Mouse (Mus musculus) heart, embryonic 11.5 days (tissue): ENCODE results near the gene Gm6583. TPM values are rescaled to one million over a fixed set of nuclear protein-coding genes. Genes with fewer than 3 reads are reported as not detected.
A peak's percentile ranks its signal among the peaks of the same experiment; 100 is the strongest.

Experiments used
- ATAC-seq: fragments of 200-750 bp; cut with Nextera tagmentation; replicated peaks from 2 replicates; pipeline ENCODE4 v1.8.0; 2017; ENCODE audit warnings: moderate library complexity; ENCODE audit not compliant: insufficient number of reproducible peaks, low FRiP score, low TSS enrichment
- H3K27ac ChIP-seq: fragments of 300-500 bp; sonication (generic); 2 replicates; pipeline ENCODE4 v1.5.1; 2014; ENCODE audit warnings: mild to moderate bottlenecking, low read depth, low read length
- H3K27me3 ChIP-seq: fragments of 300-500 bp; sonication (generic); 2 replicates; pipeline ENCODE4 v1.6.1; 2014; ENCODE audit warnings: mild to moderate bottlenecking, low read length, mixed read lengths; ENCODE audit not compliant: control insufficient read depth, insufficient read depth
- H3K36me3 ChIP-seq: fragments of 300-500 bp; sonication (generic); 2 replicates; pipeline ENCODE4 v1.6.1; 2014; ENCODE audit warnings: mild to moderate bottlenecking, low read length, moderate library complexity, mixed read lengths; ENCODE audit not compliant: control insufficient read depth, insufficient read depth
- H3K4me1 ChIP-seq: fragments of 300-500 bp; sonication (generic); 2 replicates; pipeline ENCODE4 v1.6.1; 2014; ENCODE audit warnings: low read length; ENCODE audit not compliant: control insufficient read depth, insufficient read depth
- H3K4me2 ChIP-seq: fragments of 300-500 bp; sonication (generic); 2 replicates; pipeline ENCODE4 v1.6.1; 2014; ENCODE audit warnings: mild to moderate bottlenecking, moderate library complexity
- H3K4me3 ChIP-seq: fragments of 300-500 bp; sonication (generic); 2 replicates; pipeline ENCODE4 v1.5.1; 2014; ENCODE audit warnings: low read depth, low read length
- H3K9ac ChIP-seq: fragments of 300-500 bp; sonication (generic); 2 replicates; pipeline ENCODE4 v1.6.1; 2014; ENCODE audit warnings: mild to moderate bottlenecking, low read depth, low read length, moderate library complexity
- H3K9me3 ChIP-seq: fragments of 300-500 bp; sonication (generic); replicated peaks from 2 replicates; pipeline ENCODE4 v1.6.1; 2016; ENCODE audit warnings: low read length; ENCODE audit not compliant: control insufficient read depth
- WGBS: fragments of 180-500 bp; shearing (Covaris S2); extraction: QIAGEN DNeasy Blood & Tissue Kit; methylation state at CpG from one replicate; pipeline ENCODE4 v1.1.7; 2014; ENCODE audit not compliant: insufficient replicate concordance; 5-methylcytosine and 5-hydroxymethylcytosine counted together
- polyA plus RNA-seq: library from polyadenylated mRNA; unstranded; fragments of >200 nt; fragmentation: Nextera tagmentation; extraction: Ambion mirVana; gene quantifications from 2 replicates; pipeline ENCODE4 v1.2.1, GENCODE M21; 2014

Gm6583 gene
- polyA plus RNA-seq, 1 experiment from 2014 or later, result 0.40 TPM

DNA sequence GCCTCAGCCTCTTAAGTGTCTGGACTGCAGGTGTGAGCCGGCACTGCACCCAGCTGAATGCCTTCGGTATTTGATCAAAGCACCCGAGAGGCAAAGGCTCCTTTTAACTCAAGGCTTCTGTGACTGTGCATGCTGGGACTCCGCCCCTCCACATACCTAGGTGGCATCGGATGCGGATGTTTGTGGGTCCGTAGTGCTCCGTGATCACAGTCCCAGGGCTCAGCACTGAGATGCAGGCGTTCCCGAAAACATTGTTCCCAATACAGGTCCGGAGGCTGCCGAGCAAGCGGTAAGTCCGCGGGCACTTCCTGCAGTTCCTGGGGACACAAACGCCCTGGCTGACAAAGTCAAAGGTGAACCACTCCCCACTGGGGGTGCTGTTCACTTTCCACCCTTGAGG is 35.2 kb upstream of the Gm6583 start:
- no peak overlapping the region for H3K4me3 ChIP-seq
- no peaks in the 10 kb centered on the region for H3K9me3 ChIP-seq
- H3K9ac ChIP-seq, result no peak overlapping the region
- H3K4me2 ChIP-seq, result no peak overlapping the region
- WGBS, result 32% methylated on average over 16 of the region's 16 CpGs
- H3K27me3 ChIP-seq, result peaks cover 69% of the 10 kb centered on the region
- no peak overlapping the region for H3K27ac ChIP-seq
- ATAC-seq, result no peak
- H3K4me1 ChIP-seq, result no peaks in the 10 kb centered on the region
- H3K36me3 ChIP-seq, result no peaks in the 10 kb centered on the region

DNA sequence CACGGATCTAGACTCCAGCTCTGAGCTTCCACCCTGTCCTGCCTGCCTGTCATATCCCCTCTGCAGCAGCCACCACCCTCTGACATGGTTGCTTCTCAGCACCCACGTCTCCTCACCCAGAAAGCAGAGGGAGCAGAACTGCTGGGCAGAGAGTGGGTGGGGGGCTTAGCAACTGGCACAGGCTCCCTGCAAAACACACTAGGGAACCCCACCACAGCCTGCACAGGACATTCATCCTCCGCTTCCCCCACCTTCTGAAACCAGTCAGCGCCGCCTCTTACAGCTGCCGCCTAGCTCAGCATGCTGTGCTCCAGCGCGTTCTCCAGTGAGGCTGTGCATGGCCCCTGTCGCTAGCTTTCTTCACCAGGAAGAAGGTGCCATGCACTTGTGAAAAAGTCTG is 33.5 kb upstream of the Gm6583 start:
- Histone ChIP-seq H3K4me1 (no peaks in the 10 kb centered on the region), H3K9ac (no peak overlapping the region), H3K36me3 (no peaks in the 10 kb centered on the region), H3K4me3 (no peak overlapping the region), H3K27ac (no peak overlapping the region), H3K9me3 (no peaks in the 10 kb centered on the region), H3K4me2 (no peak overlapping the region), H3K27me3 (peaks cover 53% of the 10 kb centered on the region)
- ATAC-seq, result no peak
- 75% methylated on average over 9 of the region's 9 CpGs for WGBS

DNA sequence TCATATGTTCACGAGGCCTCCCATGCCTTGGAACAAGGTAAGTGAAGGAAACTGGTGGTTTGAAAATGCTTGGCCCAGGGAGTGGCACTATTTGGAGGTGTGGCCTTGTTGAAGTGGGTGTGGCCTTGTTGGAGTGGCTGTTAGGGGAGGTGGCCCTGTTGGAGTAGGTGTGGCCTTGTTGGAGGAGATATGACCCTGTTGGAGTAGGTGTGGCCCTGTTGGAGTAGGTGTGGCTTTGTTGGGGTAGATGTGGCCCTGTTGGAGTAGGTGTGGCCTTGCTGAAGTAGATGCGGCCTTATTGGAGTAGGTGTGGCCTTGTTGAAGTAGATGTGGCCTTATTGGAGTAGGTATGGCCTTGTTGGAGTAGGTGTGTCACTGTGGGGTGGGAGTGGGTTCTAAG is 30.1 kb upstream of the Gm6583 start:
- H3K4me2 ChIP-seq, result no peak overlapping the region
- H3K4me3 ChIP-seq, result no peak overlapping the region
- 0 out of 2 replicates have a peak, but pooled peaks cover 3% of the 10 kb centered on the region for H3K4me1 ChIP-seq
- peak; percentile 79 for ATAC-seq
- 60% methylated on average over 2 of the region's 2 CpGs for WGBS
- H3K27ac ChIP-seq, result no peak overlapping the region
- H3K27me3 ChIP-seq, result peaks cover 19% of the 10 kb centered on the region
- H3K36me3 ChIP-seq, result no peaks in the 10 kb centered on the region
- no peaks in the 10 kb centered on the region for H3K9me3 ChIP-seq
- no peak overlapping the region for H3K9ac ChIP-seq

DNA sequence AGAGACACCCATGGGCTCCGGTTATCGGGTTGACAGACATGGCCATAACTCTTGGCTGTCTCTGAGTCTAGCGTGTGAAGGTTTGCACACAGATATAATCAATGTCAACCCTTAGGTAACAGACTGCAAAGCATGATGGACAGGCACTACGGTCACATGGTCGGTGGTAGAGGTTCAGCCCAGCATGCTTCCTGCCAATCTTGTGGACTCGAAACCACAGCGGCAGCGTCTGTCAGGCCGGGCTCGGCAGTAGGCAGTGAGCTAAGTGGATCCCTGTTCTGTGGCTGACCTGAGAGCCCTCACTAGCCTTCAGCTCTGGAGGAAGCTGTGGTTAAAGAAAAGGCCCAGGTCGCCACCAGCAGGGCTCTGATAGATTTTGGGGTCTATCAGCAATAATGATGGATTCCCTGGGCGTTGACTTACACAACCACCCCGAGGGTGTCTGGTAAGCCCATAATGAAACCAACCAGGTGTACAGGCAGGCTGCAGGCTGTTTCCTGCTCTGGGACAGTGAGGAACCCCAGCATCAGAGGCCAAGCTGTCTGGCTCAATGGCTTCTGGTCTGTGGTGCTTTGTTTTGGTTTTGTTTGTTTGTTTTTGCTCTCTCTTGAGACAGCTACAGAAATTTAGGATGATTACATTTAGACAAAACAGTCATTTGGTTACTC is 29.1 kb upstream of the Gm6583 start:
- Histone ChIP-seq H3K4me1 (0 out of 2 replicates have a peak, but pooled peaks cover 3% of the 10 kb centered on the region), H3K27ac (no peak overlapping the region), H3K9ac (no peak overlapping the region), H3K4me2 (no peak overlapping the region), H3K9me3 (no peaks in the 10 kb centered on the region), H3K27me3 (peaks cover 12% of the 10 kb centered on the region), H3K4me3 (no peak overlapping the region), H3K36me3 (no peaks in the 10 kb centered on the region)
- 83% methylated on average over 13 of the region's 13 CpGs for WGBS
- ATAC-seq, result no peak

DNA sequence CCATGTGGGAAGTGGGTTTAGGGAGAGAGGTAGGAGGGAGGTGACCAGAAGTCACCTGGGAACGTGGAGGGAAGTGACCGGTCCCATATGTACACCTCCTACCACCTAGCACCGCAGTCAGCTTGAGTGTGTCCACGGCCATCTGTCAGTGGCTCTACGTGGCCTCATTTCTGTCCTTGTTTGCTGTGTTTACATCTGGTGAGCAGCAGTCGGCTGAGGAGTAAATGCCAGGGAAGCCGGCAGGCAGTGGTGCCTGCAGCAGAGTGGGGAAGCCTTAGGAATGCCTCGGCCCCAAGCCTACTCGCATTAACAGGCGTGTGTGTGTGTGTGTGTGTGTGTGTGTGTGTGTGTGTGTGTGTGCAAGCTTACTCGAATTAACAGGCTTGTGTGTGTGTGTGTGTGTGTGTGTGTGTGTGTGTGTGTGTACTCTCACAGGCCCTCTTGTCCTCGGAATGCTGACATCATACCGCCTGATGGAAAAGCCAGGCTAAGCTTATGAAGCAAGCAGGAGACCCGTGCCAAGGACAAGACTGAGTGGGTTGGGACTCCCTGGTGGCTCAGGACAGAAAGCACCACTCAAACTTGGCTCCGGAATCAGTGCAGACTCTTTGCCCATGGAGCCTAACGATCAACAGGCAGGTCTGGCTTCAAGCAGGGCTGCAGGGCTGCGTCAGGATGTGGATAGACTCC is 27.0 kb upstream of the Gm6583 start:
- H3K9me3 ChIP-seq, result no peaks in the 10 kb centered on the region

DNA sequence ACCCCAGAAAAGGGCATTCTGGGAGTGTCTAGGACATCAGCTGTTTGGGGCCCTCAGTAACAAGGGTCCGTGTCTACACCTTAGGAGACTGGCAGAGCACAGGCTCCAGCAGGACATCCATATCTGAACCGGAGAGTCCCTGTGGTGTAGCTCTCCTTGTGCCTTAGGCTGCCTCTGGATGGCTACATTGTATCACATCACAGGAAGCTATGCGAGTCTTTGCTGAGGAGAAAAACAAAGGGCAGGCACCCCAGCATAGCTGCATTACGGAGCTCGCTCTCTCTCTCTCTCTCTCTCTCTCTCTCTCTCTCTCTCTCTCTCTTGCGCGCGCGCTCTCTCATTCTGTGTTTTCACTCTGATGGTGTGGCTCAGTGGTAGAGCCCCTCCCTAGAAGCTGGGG is 26.2 kb upstream of the Gm6583 start:
- H3K9me3 ChIP-seq, result no peaks in the 10 kb centered on the region
- 0 out of 2 replicates have a peak, but pooled peaks cover 3% of the 10 kb centered on the region for H3K4me1 ChIP-seq
- no peaks in the 10 kb centered on the region for H3K27me3 ChIP-seq
- H3K27ac ChIP-seq, result no peak overlapping the region
- no peak overlapping the region for H3K9ac ChIP-seq
- WGBS, result 71% methylated on average over 9 of the region's 9 CpGs
- no peak overlapping the region for H3K4me2 ChIP-seq
- no peak overlapping the region for H3K4me3 ChIP-seq
- no peaks in the 10 kb centered on the region for H3K36me3 ChIP-seq
- no peak for ATAC-seq

More for the DNA sequence above, 27.0 kb upstream of the Gm6583 start:
- Histone ChIP-seq H3K27ac (no peak overlapping the region), H3K4me3 (no peak overlapping the region), H3K9ac (no peak overlapping the region), H3K36me3 (no peaks in the 10 kb centered on the region), H3K27me3 (no peaks in the 10 kb centered on the region), H3K4me1 (0 out of 2 replicates have a peak, but pooled peaks cover 3% of the 10 kb centered on the region), H3K4me2 (no peak overlapping the region)
- WGBS, result 68% methylated on average over 17 of the region's 17 CpGs
- no peak for ATAC-seq

DNA sequence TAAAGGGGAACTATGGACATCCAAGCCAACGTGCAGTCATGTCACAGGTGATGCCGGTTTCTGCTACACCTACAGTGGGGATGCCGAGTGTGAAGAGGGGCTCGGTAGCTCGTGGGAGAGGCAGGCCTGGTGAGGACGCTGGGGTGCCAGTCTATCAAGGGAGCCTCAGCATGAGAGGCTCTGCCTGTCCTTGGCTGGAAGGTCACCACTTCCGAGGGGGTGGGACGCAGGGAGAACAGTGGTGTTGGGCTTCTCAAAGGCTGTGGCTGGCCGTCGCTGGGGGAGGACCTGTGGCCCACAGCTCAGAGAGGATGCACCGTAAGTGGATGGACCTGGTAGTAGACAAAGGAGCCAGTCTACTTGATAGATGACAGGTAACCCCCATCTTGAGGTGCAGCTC is 25.3 kb upstream of the Gm6583 start:
- H3K4me2 ChIP-seq, result no peak overlapping the region
- H3K36me3 ChIP-seq, result no peaks in the 10 kb centered on the region
- H3K9ac ChIP-seq, result no peak overlapping the region
- no peak overlapping the region for H3K4me3 ChIP-seq
- H3K27me3 ChIP-seq, result no peaks in the 10 kb centered on the region
- WGBS, result 58% methylated on average over 11 of the region's 11 CpGs
- no peaks in the 10 kb centered on the region for H3K9me3 ChIP-seq
- H3K4me1 ChIP-seq, result 0 out of 2 replicates have a peak, but pooled peaks cover 3% of the 10 kb centered on the region
- H3K27ac ChIP-seq, result no peak overlapping the region
- ATAC-seq, result no peak

DNA sequence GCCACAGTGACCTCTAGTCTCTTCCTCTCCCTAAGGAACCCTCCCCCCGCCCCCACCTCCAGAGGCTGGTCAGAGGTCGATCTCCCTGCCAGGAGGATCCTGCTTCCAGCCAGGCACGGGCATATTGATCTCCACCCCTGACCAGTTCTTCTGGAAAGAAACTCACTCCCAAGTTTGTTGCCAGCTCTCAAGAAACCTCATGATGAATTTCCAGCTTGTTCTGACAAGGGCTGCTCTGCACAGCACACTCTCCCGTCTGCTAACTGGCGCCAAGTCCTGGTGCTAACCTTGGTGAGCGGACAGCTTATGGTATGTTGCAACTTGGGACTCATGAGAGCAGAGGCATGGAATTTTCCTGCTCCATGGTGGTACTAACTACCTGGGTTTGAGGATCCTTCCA is 22.9 kb upstream of the Gm6583 start:
- WGBS, result 83% methylated on average over 6 of the region's 6 CpGs
- Histone ChIP-seq H3K4me2 (no peak overlapping the region), H3K27ac (no peak overlapping the region), H3K36me3 (0 out of 2 replicates have a peak, but pooled peaks cover 4% of the 10 kb centered on the region), H3K9me3 (no peaks in the 10 kb centered on the region), H3K9ac (no peak overlapping the region), H3K27me3 (peaks cover 3% of the 10 kb centered on the region), H3K4me3 (no peak overlapping the region), H3K4me1 (0 out of 2 replicates have a peak, but pooled peaks cover 3% of the 10 kb centered on the region)
- no peak for ATAC-seq
